Mouse (Mus musculus): ENCODE results near the gene Tmem95.

DNA sequence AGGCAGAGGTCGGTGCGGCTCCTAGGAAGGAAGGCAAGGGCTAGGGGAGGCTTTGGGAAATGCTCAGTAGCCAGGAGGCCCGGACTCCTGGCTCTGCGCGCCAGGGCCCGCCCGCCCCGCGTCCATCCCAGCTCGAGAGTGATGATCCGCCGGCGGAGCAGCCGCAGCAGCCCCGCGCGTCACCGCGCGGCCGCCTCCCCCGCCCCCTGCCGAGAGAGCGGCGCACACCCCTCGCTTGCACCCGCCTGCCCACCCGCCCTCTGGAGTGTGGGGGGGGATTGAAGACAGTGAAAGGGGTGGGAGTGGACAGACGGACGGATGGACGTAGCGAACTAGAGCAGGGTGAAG lies 40.2 kb downstream of the Tmem95 start, which contains the start of gene Nlgn2:
- TF ChIP-seq CTCF (IDR thresholded peaks at IDR 0.05; ENCODE audit: low read depth, low read length) (no peak), EP300 (IDR thresholded peaks at IDR 0.05; ENCODE audit: insufficient read depth, low read depth, low read length) (no peak)

Measured in ES-Bruce4 (cell line).